Mouse (Mus musculus): ENCODE data around the gene Cdyl. TPM values are rescaled to one million over a fixed set of nuclear protein-coding genes. Genes with fewer than 3 reads are reported as not detected.

The Cdyl gene
- polyA plus RNA-seq, 1 experiment from 2014 or later = 17.6 TPM

DNA sequence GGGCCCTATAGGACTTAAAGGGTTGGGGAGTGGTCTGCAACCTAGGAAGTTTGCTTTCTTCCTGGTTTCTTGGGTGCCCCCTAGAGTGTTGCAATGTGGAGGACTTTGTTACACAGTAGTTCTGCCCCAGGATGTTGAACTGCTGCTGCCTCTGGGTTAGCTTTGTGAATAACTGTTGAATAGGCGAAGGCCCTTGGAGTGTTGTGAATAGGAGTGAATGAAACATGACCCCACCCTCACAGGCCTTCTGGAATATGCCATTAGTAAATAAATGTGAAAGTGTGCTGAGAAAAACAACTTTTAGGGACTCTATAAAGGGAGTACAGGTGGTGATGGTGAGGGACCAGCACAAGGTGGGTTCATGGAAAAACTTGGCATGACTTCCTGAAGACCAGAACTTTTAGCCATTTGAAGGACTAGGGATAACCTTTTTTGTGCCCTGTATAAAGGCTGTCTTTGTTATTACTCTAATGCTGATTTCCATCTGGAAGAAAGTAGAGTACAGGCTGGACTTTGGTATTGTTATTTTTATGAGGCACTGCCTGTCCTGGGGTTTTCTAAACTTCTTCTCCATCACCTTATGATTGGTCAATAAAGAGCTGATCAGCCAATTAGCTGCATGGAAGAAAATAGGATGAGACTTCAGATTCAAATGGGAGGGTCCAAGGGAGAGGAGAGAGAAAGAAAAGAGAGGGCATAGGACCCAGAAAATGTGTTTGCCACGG lies 193.4 kb downstream of the Cdyl start:
- H3K4me1 ChIP-seq (replicated peaks; ENCODE audit: control insufficient read depth, insufficient read depth, low read length) = no peaks in the 10 kb centered on the region
- ATAC-seq (replicated peaks; ENCODE audit: low FRiP score) = no peak
- 92% methylated on average over 2 of the region's 2 CpGs for WGBS
- H3K27ac ChIP-seq (ENCODE audit: low read depth, low read length) = no peak overlapping the region
- peaks cover 1% of the 10 kb centered on the region; the same call in 1 of the 2 replicates for H3K36me3 ChIP-seq (ENCODE audit: control insufficient read depth, insufficient read depth, low read length)
- no peak overlapping the region for H3K4me3 ChIP-seq (ENCODE audit: low read depth, low read length)
- no peak for DNase-seq (ENCODE audit: low spot score)
- H3K9me3 ChIP-seq (ENCODE audit: control insufficient read depth, low read length) = no peaks in the 10 kb centered on the region
- H3K9ac ChIP-seq (ENCODE audit: low read depth, low read length) = no peak overlapping the region
- H3K4me2 ChIP-seq = no peak overlapping the region
- H3K27me3 ChIP-seq (replicated peaks; ENCODE audit: control insufficient read depth, insufficient read depth, low read length) = no peaks in the 10 kb centered on the region

DNA sequence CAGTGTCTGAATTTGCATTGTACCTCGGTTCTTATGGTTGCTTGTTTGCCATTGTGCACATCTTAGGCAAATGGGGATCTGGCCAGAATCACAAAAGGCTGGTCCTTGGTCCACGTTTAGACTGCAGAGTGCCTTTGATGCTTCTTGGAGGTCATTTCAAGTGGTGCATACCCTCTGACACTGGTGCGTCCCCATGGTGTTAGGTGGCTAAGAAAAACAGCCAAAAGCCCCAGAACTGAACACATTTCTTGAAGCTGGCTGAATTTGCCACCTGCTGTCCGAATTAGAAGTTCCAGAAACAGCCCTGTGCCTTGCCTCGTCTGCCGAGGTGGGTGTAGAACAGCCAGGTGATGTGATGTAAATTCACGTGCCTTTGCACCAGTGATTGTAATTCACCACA lies 197.9 kb downstream of the Cdyl start:
- 87% methylated on average over 7 of the region's 7 CpGs for WGBS
- Histone ChIP-seq H3K9ac (ENCODE audit: low read depth, low read length) (no peak overlapping the region), H3K27me3 (replicated peaks; ENCODE audit: control insufficient read depth, insufficient read depth, low read length) (no peaks in the 10 kb centered on the region), H3K4me3 (ENCODE audit: low read depth, low read length) (no peak overlapping the region), H3K36me3 (ENCODE audit: control insufficient read depth, insufficient read depth, low read length) (peaks cover 3% of the 10 kb centered on the region; the same call in 1 of the 2 replicates), H3K9me3 (ENCODE audit: control insufficient read depth, low read length) (no peaks in the 10 kb centered on the region), H3K4me2 (no peak overlapping the region), H3K27ac (ENCODE audit: low read depth, low read length) (no peak overlapping the region), H3K4me1 (replicated peaks; ENCODE audit: control insufficient read depth, insufficient read depth, low read length) (no peaks in the 10 kb centered on the region)
- DNase-seq (ENCODE audit: low spot score) = no peak
- no peak for ATAC-seq (replicated peaks; ENCODE audit: low FRiP score)

DNA sequence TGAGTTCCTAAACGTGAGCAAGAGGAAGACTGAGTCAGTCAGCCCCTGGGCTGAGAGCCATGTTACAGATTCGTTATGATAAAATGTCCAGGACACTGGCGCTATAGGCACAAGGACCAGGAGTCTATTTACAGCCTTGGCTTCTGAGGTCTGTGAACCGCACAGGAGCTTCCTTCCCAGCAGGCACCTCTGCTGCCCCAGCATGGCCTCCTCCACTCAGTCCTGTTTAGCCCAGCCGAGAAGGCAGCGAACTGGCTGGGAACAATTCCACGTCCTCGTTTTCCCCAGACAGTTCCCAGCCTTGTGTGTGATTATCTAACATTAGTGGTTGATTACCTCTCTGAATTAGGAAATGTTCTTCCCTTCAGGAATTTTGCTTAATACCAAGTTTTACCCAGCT lies 201.3 kb downstream of the Cdyl start:
- no peak overlapping the region for H3K27ac ChIP-seq (ENCODE audit: low read depth, low read length)
- ATAC-seq (replicated peaks; ENCODE audit: low FRiP score) = no peak
- no peak overlapping the region for H3K4me2 ChIP-seq
- H3K36me3 ChIP-seq (ENCODE audit: control insufficient read depth, insufficient read depth, low read length) = peaks cover 3% of the 10 kb centered on the region; the same call in 1 of the 2 replicates
- H3K4me1 ChIP-seq (replicated peaks; ENCODE audit: control insufficient read depth, insufficient read depth, low read length) = no peaks in the 10 kb centered on the region
- no peak for DNase-seq (ENCODE audit: low spot score)
- WGBS = 79% methylated on average over 8 of the region's 8 CpGs
- H3K9ac ChIP-seq (ENCODE audit: low read depth, low read length) = no peak overlapping the region
- H3K4me3 ChIP-seq (ENCODE audit: low read depth, low read length) = no peak overlapping the region
- H3K27me3 ChIP-seq (replicated peaks; ENCODE audit: control insufficient read depth, insufficient read depth, low read length) = no peaks in the 10 kb centered on the region
- H3K9me3 ChIP-seq (ENCODE audit: control insufficient read depth, low read length) = no peaks in the 10 kb centered on the region

GRCm38 (mm10) chr13:35870659-35871058 lies 211.0 kb downstream of the Cdyl start:
- H3K9ac ChIP-seq (ENCODE audit: low read depth, low read length) = no peak overlapping the region
- H3K4me2 ChIP-seq = no peak overlapping the region
- no peak overlapping the region for H3K4me3 ChIP-seq (ENCODE audit: low read depth, low read length)
- H3K36me3 ChIP-seq (ENCODE audit: control insufficient read depth, insufficient read depth, low read length) = peaks cover 12% of the 10 kb centered on the region
- H3K27me3 ChIP-seq (replicated peaks; ENCODE audit: control insufficient read depth, insufficient read depth, low read length) = no peaks in the 10 kb centered on the region
- WGBS = 73% methylated on average over 8 of the region's 8 CpGs
- no peaks in the 10 kb centered on the region for H3K4me1 ChIP-seq (replicated peaks; ENCODE audit: control insufficient read depth, insufficient read depth, low read length)
- ATAC-seq (replicated peaks; ENCODE audit: low FRiP score) (no peak), DNase-seq (ENCODE audit: low spot score) (no peak)
- no peak overlapping the region for H3K27ac ChIP-seq (ENCODE audit: low read depth, low read length)
- H3K9me3 ChIP-seq (ENCODE audit: control insufficient read depth, low read length) = no peaks in the 10 kb centered on the region

GRCm38 (mm10) chr13:35871107-35871506 lies 211.5 kb downstream of the Cdyl start:
- DNase-seq (ENCODE audit: low spot score) = no peak
- H3K9me3 ChIP-seq (ENCODE audit: control insufficient read depth, low read length) = no peaks in the 10 kb centered on the region
- H3K27me3 ChIP-seq (replicated peaks; ENCODE audit: control insufficient read depth, insufficient read depth, low read length) = no peaks in the 10 kb centered on the region
- WGBS = 67% methylated on average over 3 of the region's 3 CpGs
- no peak overlapping the region for H3K4me3 ChIP-seq (ENCODE audit: low read depth, low read length)
- no peak for ATAC-seq (replicated peaks; ENCODE audit: low FRiP score)
- peaks cover 12% of the 10 kb centered on the region for H3K36me3 ChIP-seq (ENCODE audit: control insufficient read depth, insufficient read depth, low read length)
- no peaks in the 10 kb centered on the region for H3K4me1 ChIP-seq (replicated peaks; ENCODE audit: control insufficient read depth, insufficient read depth, low read length)
- no peak overlapping the region for H3K4me2 ChIP-seq
- H3K9ac ChIP-seq (ENCODE audit: low read depth, low read length) = no peak overlapping the region
- no peak overlapping the region for H3K27ac ChIP-seq (ENCODE audit: low read depth, low read length)

GRCm38 (mm10) chr13:35875396-35875795 lies 215.8 kb downstream of the Cdyl start:
- no peak for ATAC-seq (replicated peaks; ENCODE audit: low FRiP score)
- H3K27me3 ChIP-seq (replicated peaks; ENCODE audit: control insufficient read depth, insufficient read depth, low read length) = no peaks in the 10 kb centered on the region
- no peak for DNase-seq (ENCODE audit: low spot score)
- whole genome bisulfite sequencing = 86% methylated on average over 5 of the region's 5 CpGs
- no peak overlapping the region for H3K4me2 ChIP-seq
- H3K9me3 ChIP-seq (ENCODE audit: control insufficient read depth, low read length) = no peaks in the 10 kb centered on the region
- no peak overlapping the region for H3K9ac ChIP-seq (ENCODE audit: low read depth, low read length)
- H3K36me3 ChIP-seq (ENCODE audit: control insufficient read depth, insufficient read depth, low read length) = peaks cover 6% of the 10 kb centered on the region
- H3K4me1 ChIP-seq (replicated peaks; ENCODE audit: control insufficient read depth, insufficient read depth, low read length) = no peaks in the 10 kb centered on the region
- no peak overlapping the region for H3K27ac ChIP-seq (ENCODE audit: low read depth, low read length)
- no peak overlapping the region for H3K4me3 ChIP-seq (ENCODE audit: low read depth, low read length)

DNA sequence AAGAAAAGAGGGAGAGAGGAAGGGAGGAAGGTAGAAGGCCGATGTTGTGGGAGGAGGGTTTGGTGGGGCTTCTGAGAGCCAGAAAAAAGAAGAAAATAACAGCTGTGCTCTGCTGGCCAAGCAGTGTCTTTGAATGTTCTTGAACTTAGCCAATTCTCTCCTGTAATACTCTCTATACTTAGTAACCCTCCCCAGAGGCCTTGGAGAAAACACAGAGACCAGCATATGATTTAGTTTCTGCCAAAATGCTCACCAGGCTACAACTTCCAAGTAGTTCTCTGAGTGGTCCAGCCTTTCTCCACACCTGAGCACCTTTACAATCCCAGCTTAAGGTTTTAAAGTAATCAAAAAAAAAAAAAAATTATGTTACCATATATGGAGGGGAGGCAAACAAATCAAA lies 218.6 kb downstream of the Cdyl start:
- ATAC-seq (replicated peaks; ENCODE audit: low FRiP score) = no peak
- no peak overlapping the region for H3K9ac ChIP-seq (ENCODE audit: low read depth, low read length)
- no peak for DNase-seq (ENCODE audit: low spot score)

DNA sequence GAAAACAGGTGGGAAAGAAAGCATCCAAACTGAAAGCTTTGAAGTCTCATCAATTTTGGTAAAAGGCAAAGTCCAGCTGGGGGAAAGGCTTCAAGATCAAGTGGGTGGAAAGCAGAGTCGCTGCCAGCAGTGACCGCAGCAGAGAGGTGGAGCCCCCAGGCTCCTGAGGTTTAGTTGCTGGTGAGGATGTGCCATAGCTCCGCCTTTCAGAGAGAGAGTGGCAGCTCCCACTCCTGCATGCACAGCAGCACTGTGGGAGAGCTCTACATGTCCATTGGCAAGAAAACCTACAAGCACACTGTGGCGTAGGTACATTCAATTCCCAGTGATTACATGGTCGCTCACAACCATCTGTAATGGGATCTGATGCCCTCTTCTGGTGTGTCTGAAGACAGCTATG lies 219.4 kb downstream of the Cdyl start:
- no peaks in the 10 kb centered on the region for H3K9me3 ChIP-seq (ENCODE audit: control insufficient read depth, low read length)
- no peak overlapping the region for H3K4me2 ChIP-seq
- no peaks in the 10 kb centered on the region for H3K27me3 ChIP-seq (replicated peaks; ENCODE audit: control insufficient read depth, insufficient read depth, low read length)
- ATAC-seq (replicated peaks; ENCODE audit: low FRiP score) = no peak
- no peaks in the 10 kb centered on the region for H3K4me1 ChIP-seq (replicated peaks; ENCODE audit: control insufficient read depth, insufficient read depth, low read length)
- DNase-seq (ENCODE audit: low spot score) = no peak
- no peak overlapping the region for H3K4me3 ChIP-seq (ENCODE audit: low read depth, low read length)
- WGBS = 45% methylated on average over 5 of the region's 5 CpGs
- H3K9ac ChIP-seq (ENCODE audit: low read depth, low read length) = no peak overlapping the region
- H3K36me3 ChIP-seq (ENCODE audit: control insufficient read depth, insufficient read depth, low read length) = peaks cover 2% of the 10 kb centered on the region; the same call in 1 of the 2 replicates
- H3K27ac ChIP-seq (ENCODE audit: low read depth, low read length) = no peak overlapping the region

More for the DNA sequence above, 218.6 kb downstream of the Cdyl start:
- Histone ChIP-seq H3K4me1 (replicated peaks; ENCODE audit: control insufficient read depth, insufficient read depth, low read length) (no peaks in the 10 kb centered on the region), H3K4me3 (ENCODE audit: low read depth, low read length) (no peak overlapping the region), H3K27ac (ENCODE audit: low read depth, low read length) (no peak overlapping the region), H3K9me3 (ENCODE audit: control insufficient read depth, low read length) (no peaks in the 10 kb centered on the region), H3K36me3 (ENCODE audit: control insufficient read depth, insufficient read depth, low read length) (peaks cover 4% of the 10 kb centered on the region; the same call in 1 of the 2 replicates), H3K4me2 (no peak overlapping the region), H3K27me3 (replicated peaks; ENCODE audit: control insufficient read depth, insufficient read depth, low read length) (no peaks in the 10 kb centered on the region)
- WGBS = 72% methylated on average over 1 of the region's 1 CpGs

- Histone ChIP-seq H3K4me1 (replicated peaks; ENCODE audit: control insufficient read depth, insufficient read depth, low read length) (no peaks in the 10 kb centered on the region), H3K36me3 (ENCODE audit: control insufficient read depth, insufficient read depth, low read length) (no peaks in the 10 kb centered on the region), H3K27me3 (replicated peaks; ENCODE audit: control insufficient read depth, insufficient read depth, low read length) (no peaks in the 10 kb centered on the region), H3K9ac (ENCODE audit: low read depth, low read length) (no peak overlapping the region), H3K27ac (ENCODE audit: low read depth, low read length) (no peak overlapping the region), H3K4me2 (no peak overlapping the region), H3K4me3 (ENCODE audit: low read depth, low read length) (no peak overlapping the region), H3K9me3 (ENCODE audit: control insufficient read depth, low read length) (no peaks in the 10 kb centered on the region)
- ATAC-seq (replicated peaks; ENCODE audit: low FRiP score) (no peak), DNase-seq (ENCODE audit: low spot score) (no peak)
- 64% methylated on average over 5 of the region's 5 CpGs for WGBS
Observed at GRCm38 (mm10) chr13:35879519-35879918, 219.9 kb downstream of the Cdyl start.

Measured in liver, embryonic 11.5 days (tissue).